Mouse (Mus musculus) bone marrow macrophage, adult 2 months (primary cell): ENCODE measurements around the gene Igfbp2. TPM values are rescaled to one million over a fixed set of nuclear protein-coding genes. Genes with fewer than 3 reads are reported as not detected.

ENCODE experiments used
- H3K27ac ChIP-seq: 2 replicates; pipeline ENCODE4 v1.5.1; 2012; ENCODE audit warnings: low read depth, low read length; ENCODE audit not compliant: insufficient read depth
- H3K4me1 ChIP-seq: 2 replicates; pipeline ENCODE4 v1.6.1; 2012; ENCODE audit warnings: low read length; ENCODE audit not compliant: control insufficient read depth, insufficient read depth
- H3K4me3 ChIP-seq: 2 replicates; pipeline ENCODE4 v1.5.1; 2012; ENCODE audit warnings: mild to moderate bottlenecking, low read length, moderate library complexity; ENCODE audit not compliant: insufficient read depth
- CTCF ChIP-seq: IDR thresholded peaks from 2 replicates; pipeline ENCODE4 v1.5.1; 2012; ENCODE audit warnings: low read depth, mild to moderate bottlenecking, low read length, moderate library complexity
- POLR2A ChIP-seq: IDR thresholded peaks from 2 replicates; pipeline ENCODE4 v1.6.1; 2012; ENCODE audit warnings: mild to moderate bottlenecking, low read depth, low read length, borderline replicate concordance
- polyA plus RNA-seq: library from polyadenylated mRNA; stranded (reverse); fragments of >200 nt; gene quantifications from 2 replicates; pipeline ENCODE4 v1.2.4, GENCODE M21; 2012; ENCODE audit not compliant: missing spikeins, insufficient read depth, insufficient read length

Gene Igfbp2
- polyA plus RNA-seq, 1 experiment = not detected

DNA sequence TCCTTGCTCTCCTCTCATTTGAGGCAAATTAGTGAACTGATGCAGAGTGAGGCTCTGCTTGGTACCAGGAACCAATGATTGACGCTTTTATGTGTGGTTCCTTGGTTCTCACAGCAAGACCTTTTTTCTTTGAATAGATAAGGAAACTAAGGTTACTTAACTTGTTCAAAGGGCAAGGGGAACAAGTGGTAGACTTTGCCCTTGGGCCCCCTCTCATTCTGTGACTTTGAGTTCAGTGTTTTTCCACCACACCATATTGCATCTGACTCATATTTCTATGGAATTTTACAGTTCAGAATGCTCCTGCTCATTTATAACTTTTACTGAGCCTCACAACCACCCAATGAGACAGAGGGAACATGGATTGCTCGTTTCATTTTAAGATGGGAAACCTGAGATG, 71.5 kb downstream of the Igfbp2 start:
- TF ChIP-seq POLR2A = no peak
- no peak for TF ChIP-seq CTCF

More for the DNA sequence above, 71.5 kb downstream of the Igfbp2 start:
- Histone ChIP-seq H3K4me1 (no peaks in the 10 kb centered on the region), H3K27ac (no peak overlapping the region), H3K4me3 (no peak overlapping the region)

Other genes starting within 250 kb of the Igfbp2 start
- 20.2 and 22.3 TPM in 2 replicates for gene Smarcal1, start 241.3 kb upstream of the Igfbp2 start, polyA plus RNA-seq
- gene Ankar, start 123.9 kb upstream of the Igfbp2 start, polyA plus RNA-seq = 0.13 TPM in 1 of 2 replicates, not detected in the other
- 524 and 676 TPM in 2 replicates for gene Rpl37a, start 113.2 kb upstream of the Igfbp2 start, polyA plus RNA-seq
- 0.12 and 0.31 TPM in 2 replicates for gene Igfbp5, start 50.4 kb downstream of the Igfbp2 start, polyA plus RNA-seq
- not detected in 2 replicates for gene Tnp1, start 191.4 kb downstream of the Igfbp2 start, polyA plus RNA-seq